ENCODE assay signal across 17 mouse cellular contexts in genomic region chr10:42042881-42043280, GRCm38 (mm10). TPM values are rescaled to one million over a fixed set of nuclear protein-coding genes. Genes with fewer than 3 reads are reported as not detected.
DNase-seq lines count a peak whose midpoint lies in the region; ATAC-seq and TF ChIP-seq lines count a peak whose summit lies in the region.
"Had no signal": no experiment of that assay in that cellular context is flagged by ENCODE, and none has a peak within 500 bp of the region (broad histone marks: within the 10 kb centered on the region; RNA-seq: fewer than 3 reads in every experiment).

No protein-coding gene starts in this region.

- no peak overlapping the region for H3K4me2 ChIP-seq in heart, postnatal 0 days (ENCODE audit: low read depth, low read length)
- H3K4me2 ChIP-seq in embryonic facial prominence, embryonic 12.5 days (replicated peaks): no peak overlapping the region
- no peak overlapping the region for H3K4me2 ChIP-seq in limb, embryonic 15.5 days
- H3K4me2 ChIP-seq: heart, embryonic 13.5 days; kidney, embryonic 15.5 days; limb, embryonic 12.5 days had no signal

- intact Hi-C loops in heart, postnatal 10 days (cut with DNase I): no loop called here
- intact Hi-C loops in gastrocnemius, postnatal 14 days (cut with DNase I; ENCODE audit: low total_unique reads): no loop called here

- no peaks in the 10 kb centered on the region for H3K36me3 ChIP-seq in heart, postnatal 0 days (replicated peaks; ENCODE audit: control insufficient read depth, insufficient read depth, low read length)
- no peaks in the 10 kb centered on the region for H3K36me3 ChIP-seq in embryonic facial prominence, embryonic 12.5 days
- H3K36me3 ChIP-seq in limb, embryonic 15.5 days: no peaks in the 10 kb centered on the region
- H3K36me3 ChIP-seq: heart, embryonic 13.5 days; kidney, embryonic 15.5 days; limb, embryonic 12.5 days had no signal

- peaks cover 12% of the 10 kb centered on the region for H3K4me1 ChIP-seq in heart, postnatal 0 days (ENCODE audit: control insufficient read depth, insufficient read depth)
- peaks cover 25% of the 10 kb centered on the region for H3K4me1 ChIP-seq in embryonic facial prominence, embryonic 12.5 days
- H3K4me1 ChIP-seq in limb, embryonic 15.5 days: peaks cover 16% of the 10 kb centered on the region; the same call in 1 of the 2 replicates

- no peak for ATAC-seq in heart, postnatal 0 days (ENCODE audit: insufficient read depth, low read depth)
- no peak for ATAC-seq in embryonic facial prominence, embryonic 12.5 days (ENCODE audit: insufficient number of reproducible peaks, insufficient read depth, low FRiP score, low TSS enrichment)
- no peak for ATAC-seq in limb, embryonic 15.5 days (ENCODE audit: insufficient number of reproducible peaks, low FRiP score, low TSS enrichment, low read depth)
- ATAC-seq: CD4-positive, CD25-positive, alpha-beta regulatory T cell, adult 4 months; hindbrain, embryonic 16.5 days had no signal

- H3K9me3 ChIP-seq in heart, postnatal 0 days (replicated peaks; ENCODE audit: control insufficient read depth, low read length): no peaks in the 10 kb centered on the region
- H3K9me3 ChIP-seq in embryonic facial prominence, embryonic 12.5 days: no peaks in the 10 kb centered on the region
- no peaks in the 10 kb centered on the region for H3K9me3 ChIP-seq in limb, embryonic 15.5 days
- H3K9me3 ChIP-seq: heart, embryonic 13.5 days; kidney, embryonic 15.5 days; limb, embryonic 12.5 days had no signal

- DNase-seq in heart, postnatal 0 days (ENCODE audit: low spot score): no peak
- no peak for DNase-seq in heart, postnatal 10 days
- DNase-seq in brain, adult 2 months (ENCODE audit: low read depth, low spot score): peak; percentile 89
- no peak for DNase-seq in cerebellum, postnatal 36 days
- no peak for DNase-seq in cerebellum, adult 9-10 months
- no peak for DNase-seq in gastrocnemius, postnatal 14 days
- DNase-seq: adrenal gland, postnatal 36 days; thymus, postnatal 4 days had no signal

- no peaks in the 10 kb centered on the region for H3K27me3 ChIP-seq in heart, postnatal 0 days (ENCODE audit: control insufficient read depth, insufficient read depth, low read length)
- no peaks in the 10 kb centered on the region for H3K27me3 ChIP-seq in embryonic facial prominence, embryonic 12.5 days
- H3K27me3 ChIP-seq in limb, embryonic 15.5 days: no peaks in the 10 kb centered on the region
- H3K27me3 ChIP-seq: heart, embryonic 13.5 days; kidney, embryonic 15.5 days; limb, embryonic 12.5 days had no signal

- H3K27ac ChIP-seq in heart, postnatal 0 days (ENCODE audit: low read depth): peak overlapping the region; percentile 30; the same call in 1 of the 2 replicates
- peak overlapping the region; percentile 41; the same call in 1 of the 2 replicates for H3K27ac ChIP-seq in embryonic facial prominence, embryonic 12.5 days
- H3K27ac ChIP-seq in limb, embryonic 15.5 days: peak overlapping the region; percentile 30; the same call in 1 of the 2 replicates
- H3K27ac ChIP-seq: heart, embryonic 13.5 days; kidney, embryonic 15.5 days; layer of hippocampus, adult 2 months; limb, embryonic 12.5 days had no signal

- no peak overlapping the region for H3K4me3 ChIP-seq in heart, postnatal 0 days (ENCODE audit: low read depth, low read length)
- no peak overlapping the region for H3K4me3 ChIP-seq in embryonic facial prominence, embryonic 12.5 days
- H3K4me3 ChIP-seq in limb, embryonic 15.5 days: no peak overlapping the region
- H3K4me3 ChIP-seq: heart, embryonic 13.5 days; kidney, embryonic 15.5 days; layer of hippocampus, adult 2 months; limb, embryonic 12.5 days had no signal

- TF ChIP-seq EP300 in heart, postnatal 0 days (IDR thresholded peaks at IDR 0.05; ENCODE audit: low read depth): no peak

- WGBS in heart, postnatal 0 days: 42% methylated on average over 1 of the region's 1 CpGs
- WGBS in embryonic facial prominence, embryonic 12.5 days: 33% methylated on average over 1 of the region's 1 CpGs
- WGBS in limb, embryonic 15.5 days: 40% methylated on average over 1 of the region's 1 CpGs

- H3K9ac ChIP-seq in heart, postnatal 0 days (replicated peaks; ENCODE audit: low read depth, low read length): no peak overlapping the region
- H3K9ac ChIP-seq in embryonic facial prominence, embryonic 12.5 days: no peak overlapping the region
- no peak overlapping the region for H3K9ac ChIP-seq in limb, embryonic 15.5 days
- H3K9ac ChIP-seq: heart, embryonic 13.5 days; kidney, embryonic 15.5 days; limb, embryonic 12.5 days had no signal

- TF ChIP-seq CTCF in heart, postnatal 0 days (IDR thresholded peaks at IDR 0.05; ENCODE audit: low read depth): no peak

RNA-seq across cellular contexts. Expression of gene Armc2, which starts 24.6 kb away (rescaled TPM):
- 3.3 and 8.5 TPM in 2 replicates for total RNA-seq in heart, postnatal 0 days (2014; rRNA removed; ENCODE audit: low replicate concordance)
- polyA plus RNA-seq in heart, postnatal 0 days (2015; fragmentation: Nextera tagmentation; extraction: Ambion mirVana): 1.7 and 2.7 TPM in 2 replicates
- total RNA-seq in heart, postnatal 10 days (2021): 1 to 10 TPM; 2.6 to 2.7 TPM
- 4.3 and 4.7 TPM in 2 replicates for polyA plus RNA-seq in embryonic facial prominence, embryonic 12.5 days (2016; fragmentation: Nextera tagmentation; extraction: Ambion mirVana)
- 3.6 and 3.8 TPM in 2 replicates for polyA plus RNA-seq in limb, embryonic 15.5 days (2015; fragmentation: Nextera tagmentation; extraction: Ambion mirVana)
- total RNA-seq in gastrocnemius, postnatal 14 days (2021): under 1 TPM; 0.29 to 0.47 TPM
- total RNA-seq: megakaryocyte, adult 5-6 weeks had no signal
